Mouse (Mus musculus) liver, embryonic 14.5 days (tissue): ENCODE data around the gene Otogl. TPM values are rescaled to one million over a fixed set of nuclear protein-coding genes. Genes with fewer than 3 reads are reported as not detected.

Experiments
- ATAC-seq: fragments of 200-750 bp; cut with Nextera tagmentation; 2 replicates; pipeline ENCODE4 v1.8.0; 2017; ENCODE audit warnings: moderate number of reproducible peaks, mild to moderate bottlenecking, moderate library complexity; ENCODE audit not compliant: insufficient read depth
- DNase-seq, 3 experiments: peaks; one replicate each; pipeline ENCODE4 v3.0.0-alpha.2; 2012 to 2013; ENCODE audit warnings: low read depth in 3 of 3, low spot score in 3 of 3
- H3K27ac ChIP-seq: fragments of 300-500 bp; sonication (generic); 2 replicates; pipeline ENCODE4 v1.5.1; 2014; ENCODE audit warnings: moderate library complexity, mild to moderate bottlenecking, control low read depth, inconsistent platforms
- H3K27me3 ChIP-seq: fragments of 300-500 bp; sonication (generic); 2 replicates; pipeline ENCODE4 v1.6.1; 2014; ENCODE audit warnings: mild to moderate bottlenecking, low read length, moderate library complexity; ENCODE audit not compliant: control insufficient read depth, insufficient read depth
- H3K36me3 ChIP-seq: fragments of 300-500 bp; sonication (generic); replicated peaks from 2 replicates; pipeline ENCODE4 v1.6.1; 2014; ENCODE audit warnings: low read depth; ENCODE audit not compliant: control insufficient read depth, insufficient read depth
- H3K4me1 ChIP-seq, 2 experiments: fragments of 200-500 bp in 1 of 2; fragments of 300-500 bp in 1 of 2; sonication (generic) in 1 of 2; replicated peaks; 2 replicates each; pipeline ENCODE4 v1.6.1; 2012 to 2014; ENCODE audit warnings: antibody characterized with exemption in 1 of 2, inconsistent platforms in 1 of 2, low read length in 1 of 2; ENCODE audit not compliant: control insufficient read depth in 2 of 2, insufficient read depth in 2 of 2
- H3K4me2 ChIP-seq: fragments of 300-500 bp; sonication (generic); 2 replicates; pipeline ENCODE4 v1.6.1; 2014; ENCODE audit warnings: low read depth, mild to moderate bottlenecking, control low read depth, moderate library complexity
- H3K4me3 ChIP-seq, 2 experiments: fragments of 200-500 bp in 1 of 2; fragments of 300-500 bp in 1 of 2; sonication (generic) in 1 of 2; 2 replicates each; pipeline ENCODE4 v1.5.1; 2012 to 2014; ENCODE audit warnings: low read depth in 2 of 2, low read length in 2 of 2, mild to moderate bottlenecking in 2 of 2, control low read depth in 1 of 2, inconsistent platforms in 1 of 2, moderate library complexity in 1 of 2; ENCODE audit not compliant: insufficient read depth in 1 of 2
- H3K9ac ChIP-seq: fragments of 300-500 bp; sonication (generic); replicated peaks from 2 replicates; pipeline ENCODE4 v1.6.1; 2014; ENCODE audit warnings: mild to moderate bottlenecking, control low read depth, moderate library complexity
- H3K9me3 ChIP-seq: fragments of 300-500 bp; sonication (generic); 2 replicates; pipeline ENCODE4 v1.6.1; 2016; ENCODE audit warnings: low read length, mixed read lengths; ENCODE audit not compliant: control insufficient read depth
- CTCF ChIP-seq: IDR thresholded peaks from 2 replicates; pipeline ENCODE4 v1.5.1; 2016; ENCODE audit warnings: antibody characterized with exemption, low read depth, control low read depth
- EP300 ChIP-seq: IDR thresholded peaks from 2 replicates; pipeline ENCODE4 v1.6.1; 2016; ENCODE audit warnings: antibody characterized with exemption, low read depth
- WGBS: fragments of 180-500 bp; shearing (Covaris S2); extraction: QIAGEN DNeasy Blood & Tissue Kit; methylation state at CpG from one replicate; pipeline ENCODE4 v1.1.7; 2014; ENCODE audit not compliant: insufficient replicate concordance; 5-methylcytosine and 5-hydroxymethylcytosine counted together
- polyA plus RNA-seq, 2 experiments: library from polyadenylated mRNA; depleted of rRNA in 1 of 2; stranded (reverse) in 1 of 2; unstranded in 1 of 2; fragments of >200 nt; fragmentation: Nextera tagmentation in 1 of 2; extraction: Ambion mirVana in 1 of 2; gene quantifications; 2 replicates each; pipeline versions ENCODE4 v1.2.1 to v1.2.3; 2012 to 2014

The Otogl gene
- polyA plus RNA-seq, 2 experiments = 0.01 TPM; not detected in 1

DNA sequence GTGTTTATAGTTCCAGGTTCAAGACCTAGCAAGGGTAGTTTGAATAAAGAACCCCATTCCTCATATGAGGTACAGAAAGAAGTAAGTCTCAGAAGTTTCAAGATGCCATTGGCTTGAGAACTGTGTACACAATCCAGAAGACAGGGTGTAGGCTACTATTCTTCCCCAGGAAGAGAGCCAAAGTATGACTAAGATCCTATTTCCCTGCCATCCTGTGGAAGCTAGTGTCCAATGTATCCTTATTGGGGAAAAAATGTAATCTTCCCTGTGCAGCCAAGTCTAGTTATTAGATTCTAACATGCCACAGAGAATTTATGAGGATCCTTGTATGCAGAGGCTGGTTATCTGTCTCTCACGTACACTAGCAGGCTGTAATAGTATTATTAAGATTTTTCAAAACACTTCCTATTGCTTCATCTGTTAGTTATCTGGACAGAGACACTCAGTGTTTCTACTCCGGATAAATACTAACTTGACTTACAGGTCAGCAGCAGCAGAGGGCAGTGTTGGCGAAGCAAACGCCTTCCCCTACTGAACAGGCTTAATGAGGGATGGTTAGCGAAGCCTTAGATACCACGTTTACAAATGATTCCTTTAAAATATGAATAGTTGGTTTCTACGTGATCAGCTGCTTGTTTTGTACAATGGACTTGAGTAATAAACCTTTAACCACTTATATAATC, 112.1 kb downstream of the Otogl start:
- Histone ChIP-seq H3K4me1 (no peaks in the 10 kb centered on the region), H3K9ac (no peak overlapping the region), H3K4me2 (no peak overlapping the region), H3K4me3 (no peak overlapping the region), H3K36me3 (no peaks in the 10 kb centered on the region), H3K27ac (no peak overlapping the region), H3K9me3 (no peaks in the 10 kb centered on the region), H3K27me3 (no peaks in the 10 kb centered on the region)
- ATAC-seq (no peak), DNase-seq (peak in 1 of 3 experiments; percentile 10)
- TF ChIP-seq CTCF (peak; percentile 46), EP300 (no peak)
- WGBS = 8% methylated on average over 7 of the region's 7 CpGs

DNA sequence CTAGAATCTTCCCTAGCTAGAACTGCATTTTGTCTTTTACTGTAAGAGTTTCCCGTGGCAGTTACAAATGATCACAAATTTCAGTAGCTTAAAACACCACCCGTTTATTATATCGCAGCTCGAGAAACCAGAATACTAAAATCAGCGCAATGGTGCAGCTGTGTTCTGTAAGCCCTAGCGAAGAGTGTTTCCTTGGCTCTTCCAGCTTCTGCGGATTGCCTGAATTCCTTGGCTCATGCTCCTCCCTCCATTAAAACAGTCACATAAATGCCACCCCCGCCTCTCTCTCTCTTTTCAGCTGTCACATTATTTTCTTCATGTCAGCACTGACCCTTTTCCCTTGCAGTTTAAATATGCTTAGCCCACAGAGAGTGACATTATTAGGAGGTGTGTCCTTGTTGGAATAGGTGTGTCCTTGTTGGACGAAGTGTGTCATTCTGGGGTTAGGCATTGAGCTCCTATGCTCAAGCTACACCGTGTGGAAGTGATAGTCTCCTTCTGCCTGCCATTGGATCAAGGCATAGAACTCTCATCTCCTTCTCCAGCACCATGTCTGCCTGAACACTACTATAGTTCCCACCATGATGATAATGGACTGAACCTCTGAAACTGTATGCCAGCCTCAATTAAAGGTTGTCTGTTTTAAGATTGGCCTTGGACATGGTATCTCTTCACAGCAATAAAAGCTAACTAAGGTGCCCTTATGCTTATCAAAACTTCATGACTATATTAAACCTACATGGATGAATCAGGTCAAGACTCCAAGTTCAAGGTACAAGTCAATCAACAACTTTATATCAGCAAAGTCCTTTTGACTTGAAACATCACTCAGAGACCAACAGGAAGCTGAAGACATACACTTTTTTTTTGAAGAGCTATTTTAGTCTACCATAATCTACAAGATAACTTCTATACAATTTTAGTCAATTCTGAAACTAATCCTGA, 116.8 kb downstream of the Otogl start:
- no peaks in the 10 kb centered on the region for H3K27me3 ChIP-seq
- no peak overlapping the region for H3K4me3 ChIP-seq
- H3K36me3 ChIP-seq = no peaks in the 10 kb centered on the region
- no peaks in the 10 kb centered on the region for H3K4me1 ChIP-seq
- ATAC-seq (no peak), DNase-seq (no peak)
- H3K27ac ChIP-seq = no peak overlapping the region
- WGBS = 58% methylated on average over 10 of the region's 10 CpGs
- no peaks in the 10 kb centered on the region for H3K9me3 ChIP-seq
- H3K9ac ChIP-seq = no peak overlapping the region
- no peak overlapping the region for H3K4me2 ChIP-seq
- TF ChIP-seq EP300 = no peak

DNA sequence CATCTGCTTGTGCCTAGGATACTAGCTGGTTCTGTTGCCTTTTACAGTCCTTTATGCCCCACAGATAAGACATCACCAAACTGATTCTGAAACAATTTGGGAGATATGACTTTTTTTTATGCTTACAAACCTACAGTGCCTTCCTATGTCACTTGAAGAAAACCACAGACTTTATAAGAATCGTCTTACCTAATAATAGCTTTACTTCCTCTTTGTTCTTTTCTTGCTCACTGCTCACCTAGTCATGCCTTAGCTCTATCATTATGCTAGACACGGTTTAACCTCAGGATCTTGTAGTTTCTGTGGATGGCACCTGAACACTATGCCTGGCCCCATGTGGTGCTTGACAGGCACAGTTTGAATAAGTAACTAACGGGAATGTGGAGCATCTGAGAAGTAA, 119.4 kb downstream of the Otogl start:
- Histone ChIP-seq H3K4me1 (no peaks in the 10 kb centered on the region), H3K27ac (no peak overlapping the region), H3K4me3 (no peak overlapping the region), H3K36me3 (no peaks in the 10 kb centered on the region), H3K9ac (no peak overlapping the region), H3K27me3 (no peaks in the 10 kb centered on the region), H3K9me3 (no peaks in the 10 kb centered on the region), H3K4me2 (no peak overlapping the region)
- DNase-seq = no peak
- no peak for ATAC-seq
- TF ChIP-seq EP300 (no peak), CTCF (no peak)
- WGBS = 33% methylated on average over 3 of the region's 3 CpGs

DNA sequence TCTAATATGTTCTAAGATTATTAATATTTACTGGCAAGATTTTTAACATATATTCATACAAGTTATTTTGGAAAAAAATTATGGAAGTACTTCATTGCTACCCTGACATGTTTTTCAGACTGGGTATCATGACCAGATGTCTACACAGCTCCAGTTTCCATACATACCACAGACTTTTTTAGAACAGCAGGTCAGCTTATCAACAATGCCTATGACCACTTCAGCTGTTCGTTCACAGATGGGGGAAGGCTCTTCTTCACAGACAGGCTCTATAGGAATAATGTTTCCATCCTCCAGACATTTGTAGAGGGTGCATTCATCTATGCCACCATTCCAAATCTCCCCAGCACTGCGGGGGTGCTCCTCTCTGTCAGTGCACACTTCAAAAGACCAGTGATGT, 132.4 kb downstream of the Otogl start:
- 45% methylated on average over 2 of the region's 2 CpGs for WGBS
- no peak overlapping the region for H3K9ac ChIP-seq
- no peak overlapping the region for H3K4me2 ChIP-seq
- no peak for DNase-seq
- no peaks in the 10 kb centered on the region for H3K4me1 ChIP-seq
- no peaks in the 10 kb centered on the region for H3K27me3 ChIP-seq
- H3K4me3 ChIP-seq = no peak overlapping the region
- no peak overlapping the region for H3K27ac ChIP-seq
- H3K9me3 ChIP-seq = no peaks in the 10 kb centered on the region
- no peak for TF ChIP-seq CTCF
- no peak for TF ChIP-seq EP300
- H3K36me3 ChIP-seq = no peaks in the 10 kb centered on the region
- ATAC-seq = no peak

DNA sequence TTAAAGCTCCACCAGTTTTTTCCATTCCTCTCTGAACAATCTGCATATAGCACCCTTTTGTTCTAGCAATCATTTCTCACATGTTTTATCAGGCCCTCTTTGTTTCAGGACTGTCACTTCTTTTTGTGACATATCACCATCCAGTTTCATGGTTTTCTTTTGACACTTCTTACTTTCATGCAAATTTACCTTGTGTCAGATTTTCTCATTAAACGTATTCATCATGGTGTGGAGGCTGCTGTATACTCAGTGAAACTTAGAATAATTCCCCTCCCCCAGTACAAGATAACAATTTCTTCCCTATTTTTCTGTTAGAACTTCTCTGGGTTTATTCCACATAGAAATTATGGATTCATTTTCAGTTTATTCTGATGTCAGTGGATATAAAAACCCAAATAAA, 152.3 kb downstream of the Otogl start:
- Histone ChIP-seq H3K4me1 (no peaks in the 10 kb centered on the region), H3K9me3 (no peaks in the 10 kb centered on the region), H3K27me3 (no peaks in the 10 kb centered on the region), H3K36me3 (no peaks in the 10 kb centered on the region), H3K27ac (no peak overlapping the region), H3K4me3 (no peak overlapping the region), H3K4me2 (no peak overlapping the region), H3K9ac (no peak overlapping the region)
- whole genome bisulfite sequencing = 56% methylated on average over 1 of the region's 1 CpGs
- no peak for DNase-seq
- ATAC-seq = no peak
- no peak for TF ChIP-seq EP300
- no peak for TF ChIP-seq CTCF
